Mouse (Mus musculus) ES-E14 (cell line): ENCODE results near the gene Esrrg.

Experiments
- MAFK ChIP-seq: IDR thresholded peaks from 2 replicates; pipeline ENCODE4 v1.6.1; 2014; ENCODE audit warnings: mild to moderate bottlenecking, low read depth, low read length, inconsistent platforms; ENCODE audit not compliant: insufficient read depth
- ZC3H11A ChIP-seq: IDR thresholded peaks from 2 replicates; pipeline ENCODE4 v1.6.1; 2012; ENCODE audit warnings: low read depth, mild to moderate bottlenecking, inconsistent platforms, low read length, borderline replicate concordance
- ZNF384 ChIP-seq: IDR thresholded peaks from 2 replicates; pipeline ENCODE4 v1.6.1; 2012; ENCODE audit warnings: low read depth, low read length, inconsistent platforms

GRCm38 (mm10) chr1:187938652-187939051 lies 330.1 kb downstream of the Esrrg start:
- no peak for TF ChIP-seq ZC3H11A
- no peak for TF ChIP-seq MAFK
- no peak for TF ChIP-seq ZNF384
